Mouse (Mus musculus): Measurements from ENCODE around the gene Coq10b. TPM values are rescaled to one million over a fixed set of nuclear protein-coding genes. Genes with fewer than 3 reads are reported as not detected.

Gene Coq10b
- polyA plus RNA-seq, 1 experiment from 2014 or later, result 32.5 TPM

DNA sequence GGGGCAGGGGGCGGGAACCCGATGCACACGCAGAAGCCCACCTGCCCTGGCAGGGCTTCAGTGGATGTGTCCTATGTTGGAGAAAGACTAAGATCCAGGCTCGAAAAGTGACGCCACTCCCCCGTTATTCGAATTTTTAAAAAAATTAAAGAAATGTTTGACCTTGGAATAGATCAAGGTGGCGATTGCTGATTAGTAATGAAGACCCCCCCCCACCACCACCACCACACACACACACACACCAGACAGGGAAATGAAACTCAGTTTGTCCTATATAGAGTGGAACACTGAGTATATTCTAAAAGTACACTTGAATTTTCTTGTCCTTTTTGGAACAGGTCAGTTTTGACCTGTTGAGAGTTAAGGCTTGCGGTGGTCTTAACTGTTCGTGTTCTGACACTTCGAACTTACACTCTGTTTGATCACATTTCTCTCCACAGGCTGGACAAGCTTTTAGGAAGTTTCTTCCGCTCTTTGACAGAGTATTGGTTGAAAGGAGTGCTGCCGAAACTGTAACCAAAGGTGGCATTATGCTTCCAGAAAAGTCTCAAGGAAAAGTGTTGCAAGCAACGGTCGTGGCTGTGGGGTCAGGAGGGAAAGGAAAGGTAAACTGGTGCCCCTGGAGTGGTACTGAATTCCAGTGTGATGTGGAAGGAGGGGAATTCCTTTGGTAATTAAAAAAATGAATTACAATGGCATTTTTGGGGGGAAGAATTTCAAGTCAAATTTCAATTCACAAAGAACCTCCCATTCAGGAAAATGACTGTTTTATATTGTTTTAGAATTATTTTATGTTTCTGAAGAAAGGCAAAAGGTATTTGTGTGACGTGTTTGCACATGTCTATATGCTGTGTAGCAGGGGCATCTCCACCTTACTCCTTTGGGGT, 36.3 kb downstream of the Coq10b start:
- ATAC-seq (ENCODE audit: low read depth), result no peak; the same call in 1 of the 2 replicates
- Histone ChIP-seq H3K9me3 (ENCODE audit: control insufficient read depth, low read length) (no peaks in the 10 kb centered on the region), H3K36me3 (ENCODE audit: control insufficient read depth, insufficient read depth, low read length) (peaks cover 18% of the 10 kb centered on the region; the same call in 1 of the 2 replicates), H3K4me2 (ENCODE audit: low read depth, low read length) (peak overlapping the region; percentile 66), H3K4me3 (ENCODE audit: low read depth, low read length) (peak overlapping the region; percentile 94), H3K27me3 (ENCODE audit: control insufficient read depth, insufficient read depth, low read length) (no peaks in the 10 kb centered on the region), H3K27ac (ENCODE audit: low read depth, low read length) (peak overlapping the region; percentile 94), H3K9ac (replicated peaks; ENCODE audit: low read depth, low read length) (peak overlapping the region; percentile 88), H3K4me1 (ENCODE audit: control insufficient read depth, insufficient read depth, low read length) (peaks cover 14% of the 10 kb centered on the region)
- WGBS, result 11% methylated on average over 16 of the region's 16 CpGs

DNA sequence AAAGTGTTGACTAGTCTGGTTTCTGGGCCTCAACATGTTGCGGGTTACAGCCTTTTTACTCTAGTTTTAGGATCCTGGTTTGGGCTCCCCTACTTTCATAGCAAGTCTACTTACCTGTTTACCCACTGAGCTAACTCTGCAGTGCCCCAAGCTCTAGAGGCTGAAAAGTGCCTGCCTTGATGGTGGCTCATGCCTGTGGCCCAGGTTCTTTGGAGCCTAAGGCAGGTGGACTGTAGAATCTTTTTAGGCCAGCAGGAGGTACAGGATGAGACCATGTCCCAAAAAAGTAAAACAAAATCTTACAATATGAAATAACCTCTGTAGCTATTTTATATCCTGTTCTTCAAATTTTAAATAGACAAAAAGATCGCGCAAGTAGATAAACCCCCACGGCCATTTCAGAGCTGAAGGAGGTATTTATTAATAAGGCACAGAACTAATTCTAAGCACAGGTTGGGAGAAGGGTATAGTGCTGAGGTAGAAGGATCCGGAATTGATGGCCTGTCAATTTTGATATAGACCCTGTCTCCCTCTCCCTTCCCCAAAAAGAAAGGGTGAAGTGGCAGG, 37.0 kb downstream of the Coq10b start:
- no peak for ATAC-seq (ENCODE audit: low read depth)
- H3K4me1 ChIP-seq (ENCODE audit: control insufficient read depth, insufficient read depth, low read length), result peaks cover 14% of the 10 kb centered on the region
- 87% methylated on average over 5 of the region's 5 CpGs for WGBS
- H3K36me3 ChIP-seq (ENCODE audit: control insufficient read depth, insufficient read depth, low read length), result peaks cover 13% of the 10 kb centered on the region; the same call in 1 of the 2 replicates
- H3K9me3 ChIP-seq (ENCODE audit: control insufficient read depth, low read length), result no peaks in the 10 kb centered on the region
- H3K9ac ChIP-seq (replicated peaks; ENCODE audit: low read depth, low read length), result no peak overlapping the region; the same call in 1 of the 2 replicates
- H3K4me3 ChIP-seq (ENCODE audit: low read depth, low read length), result no peak overlapping the region
- H3K27me3 ChIP-seq (ENCODE audit: control insufficient read depth, insufficient read depth, low read length), result no peaks in the 10 kb centered on the region
- H3K27ac ChIP-seq (ENCODE audit: low read depth, low read length), result no peak overlapping the region
- H3K4me2 ChIP-seq (ENCODE audit: low read depth, low read length), result peak overlapping the region; percentile 66; the same call in 1 of the 2 replicates

- WGBS, result 93% methylated on average over 2 of the region's 2 CpGs
Measured at GRCm38 (mm10) chr1:55092056-55092455, 39.5 kb downstream of the Coq10b start.

GRCm38 (mm10) chr1:55092469-55092868, 39.9 kb downstream of the Coq10b start:
- 82% methylated on average over 1 of the region's 1 CpGs for WGBS
- no peak overlapping the region for H3K27ac ChIP-seq (ENCODE audit: low read depth, low read length)
- H3K36me3 ChIP-seq (ENCODE audit: control insufficient read depth, insufficient read depth, low read length), result peaks cover 13% of the 10 kb centered on the region; the same call in 1 of the 2 replicates
- no peak overlapping the region for H3K4me3 ChIP-seq (ENCODE audit: low read depth, low read length)
- H3K9me3 ChIP-seq (ENCODE audit: control insufficient read depth, low read length), result no peaks in the 10 kb centered on the region
- no peak overlapping the region for H3K4me2 ChIP-seq (ENCODE audit: low read depth, low read length)
- no peaks in the 10 kb centered on the region for H3K27me3 ChIP-seq (ENCODE audit: control insufficient read depth, insufficient read depth, low read length)
- H3K9ac ChIP-seq (replicated peaks; ENCODE audit: low read depth, low read length), result no peak overlapping the region
- no peak for ATAC-seq (ENCODE audit: low read depth)
- H3K4me1 ChIP-seq (ENCODE audit: control insufficient read depth, insufficient read depth, low read length), result peaks cover 7% of the 10 kb centered on the region; the same call in 1 of the 2 replicates

More at GRCm38 (mm10) chr1:55092056-55092455, 39.5 kb downstream of the Coq10b start:
- ATAC-seq (ENCODE audit: low read depth), result no peak
- H3K27ac ChIP-seq (ENCODE audit: low read depth, low read length), result no peak overlapping the region
- H3K4me2 ChIP-seq (ENCODE audit: low read depth, low read length), result no peak overlapping the region
- H3K4me3 ChIP-seq (ENCODE audit: low read depth, low read length), result no peak overlapping the region
- H3K9me3 ChIP-seq (ENCODE audit: control insufficient read depth, low read length), result no peaks in the 10 kb centered on the region
- no peak overlapping the region for H3K9ac ChIP-seq (replicated peaks; ENCODE audit: low read depth, low read length)
- no peaks in the 10 kb centered on the region for H3K27me3 ChIP-seq (ENCODE audit: control insufficient read depth, insufficient read depth, low read length)
- peaks cover 13% of the 10 kb centered on the region; the same call in 1 of the 2 replicates for H3K36me3 ChIP-seq (ENCODE audit: control insufficient read depth, insufficient read depth, low read length)
- H3K4me1 ChIP-seq (ENCODE audit: control insufficient read depth, insufficient read depth, low read length), result peaks cover 7% of the 10 kb centered on the region; the same call in 1 of the 2 replicates

GRCm38 (mm10) chr1:55106919-55107585, 54.5 kb downstream of the Coq10b start:
- Histone ChIP-seq H3K27me3 (ENCODE audit: control insufficient read depth, insufficient read depth, low read length) (no peaks in the 10 kb centered on the region), H3K27ac (ENCODE audit: low read depth, low read length) (no peak overlapping the region), H3K4me3 (ENCODE audit: low read depth, low read length) (no peak overlapping the region), H3K9ac (replicated peaks; ENCODE audit: low read depth, low read length) (no peak overlapping the region), H3K9me3 (ENCODE audit: control insufficient read depth, low read length) (no peaks in the 10 kb centered on the region), H3K4me2 (ENCODE audit: low read depth, low read length) (no peak overlapping the region), H3K36me3 (ENCODE audit: control insufficient read depth, insufficient read depth, low read length) (no peaks in the 10 kb centered on the region), H3K4me1 (ENCODE audit: control insufficient read depth, insufficient read depth, low read length) (no peaks in the 10 kb centered on the region)
- WGBS, result 91% methylated on average over 9 of the region's 9 CpGs
- no peak for ATAC-seq (ENCODE audit: low read depth)

DNA sequence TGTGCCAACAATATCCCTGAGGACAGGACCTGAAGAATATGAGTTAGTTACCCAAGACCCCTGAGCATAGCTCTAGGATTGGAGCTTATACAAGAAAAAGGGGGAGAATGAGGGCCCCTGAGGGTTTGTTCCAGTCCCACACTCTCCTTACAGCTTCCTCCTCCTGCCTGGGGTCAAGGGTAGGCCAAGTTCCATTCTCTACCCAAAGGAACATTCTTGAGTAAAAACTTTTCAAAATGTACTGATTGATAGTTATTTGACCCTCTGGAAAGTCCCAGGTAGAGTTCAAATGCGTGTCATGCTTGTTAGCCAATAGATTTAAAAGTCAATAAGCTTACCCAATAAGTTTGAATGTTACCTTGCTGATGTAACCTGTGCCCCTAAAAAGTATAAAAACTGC, 55.1 kb downstream of the Coq10b start:
- no peak for ATAC-seq (ENCODE audit: low read depth)
- H3K27me3 ChIP-seq (ENCODE audit: control insufficient read depth, insufficient read depth, low read length), result no peaks in the 10 kb centered on the region
- no peak overlapping the region for H3K9ac ChIP-seq (replicated peaks; ENCODE audit: low read depth, low read length)
- no peak overlapping the region for H3K4me2 ChIP-seq (ENCODE audit: low read depth, low read length)
- no peak overlapping the region for H3K27ac ChIP-seq (ENCODE audit: low read depth, low read length)
- no peaks in the 10 kb centered on the region for H3K9me3 ChIP-seq (ENCODE audit: control insufficient read depth, low read length)
- no peaks in the 10 kb centered on the region for H3K4me1 ChIP-seq (ENCODE audit: control insufficient read depth, insufficient read depth, low read length)
- H3K36me3 ChIP-seq (ENCODE audit: control insufficient read depth, insufficient read depth, low read length), result no peaks in the 10 kb centered on the region
- H3K4me3 ChIP-seq (ENCODE audit: low read depth, low read length), result no peak overlapping the region
- WGBS, result 88% methylated on average over 1 of the region's 1 CpGs

GRCm38 (mm10) chr1:55108473-55108872, 55.9 kb downstream of the Coq10b start:
- Histone ChIP-seq H3K27ac (ENCODE audit: low read depth, low read length) (no peak overlapping the region), H3K27me3 (ENCODE audit: control insufficient read depth, insufficient read depth, low read length) (no peaks in the 10 kb centered on the region), H3K9ac (replicated peaks; ENCODE audit: low read depth, low read length) (no peak overlapping the region), H3K4me2 (ENCODE audit: low read depth, low read length) (no peak overlapping the region), H3K4me1 (ENCODE audit: control insufficient read depth, insufficient read depth, low read length) (no peaks in the 10 kb centered on the region), H3K4me3 (ENCODE audit: low read depth, low read length) (no peak overlapping the region), H3K36me3 (ENCODE audit: control insufficient read depth, insufficient read depth, low read length) (no peaks in the 10 kb centered on the region), H3K9me3 (ENCODE audit: control insufficient read depth, low read length) (no peaks in the 10 kb centered on the region)
- WGBS, result 46% methylated on average over 2 of the region's 2 CpGs
- no peak for ATAC-seq (ENCODE audit: low read depth)

GRCm38 (mm10) chr1:55109066-55109766, 56.6 kb downstream of the Coq10b start:
- Histone ChIP-seq H3K27ac (ENCODE audit: low read depth, low read length) (no peak overlapping the region), H3K4me2 (ENCODE audit: low read depth, low read length) (no peak overlapping the region), H3K9me3 (ENCODE audit: control insufficient read depth, low read length) (no peaks in the 10 kb centered on the region), H3K9ac (replicated peaks; ENCODE audit: low read depth, low read length) (no peak overlapping the region), H3K36me3 (ENCODE audit: control insufficient read depth, insufficient read depth, low read length) (no peaks in the 10 kb centered on the region), H3K4me1 (ENCODE audit: control insufficient read depth, insufficient read depth, low read length) (no peaks in the 10 kb centered on the region), H3K4me3 (ENCODE audit: low read depth, low read length) (no peak overlapping the region), H3K27me3 (ENCODE audit: control insufficient read depth, insufficient read depth, low read length) (no peaks in the 10 kb centered on the region)
- ATAC-seq (ENCODE audit: low read depth), result no peak
- WGBS, result 94% methylated on average over 4 of the region's 4 CpGs

All from neural tube, embryonic 14.5 days (tissue).